Mouse (Mus musculus) spleen, postnatal 10 days (tissue): ENCODE measurements around the gene Sccpdh.
"Not testable (repeated sequence)": the region's sequence is repeated elsewhere in the genome, so short reads cannot be mapped to it uniquely, and the experiment has no call there.

ENCODE experiments used
- DNase-seq, 2 experiments: peaks; one replicate each; pipeline ENCODE4 v3.0.0; 2021 to 2022; ENCODE audit warnings: low spot score in 2 of 2

The Sccpdh gene

GRCm38 (mm10) chr1:179668836-179669537 is 977 bp downstream of the Sccpdh start:
- peak in 1 of 2 experiments; percentile 13 for DNase-seq

DNA sequence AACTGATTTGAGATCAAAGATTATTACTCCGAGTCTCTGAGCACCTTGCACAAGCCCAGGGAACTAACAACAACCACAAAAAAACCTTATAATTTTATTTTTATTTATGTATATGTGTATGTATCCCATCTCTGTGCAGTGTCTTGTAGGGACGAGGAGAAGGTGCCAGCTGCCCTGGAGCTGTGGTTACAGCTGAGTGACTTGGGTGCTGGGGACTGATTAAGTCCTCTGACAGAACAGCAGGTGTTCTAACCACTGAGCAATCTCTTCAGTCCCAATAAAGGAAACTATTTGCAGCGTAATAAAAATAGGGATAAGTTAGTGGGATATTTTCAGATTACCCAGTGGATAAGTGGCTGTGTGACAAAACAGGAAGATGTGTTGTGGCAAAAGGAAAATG is 6.3 kb downstream of the Sccpdh start:
- DNase-seq = no peak

DNA sequence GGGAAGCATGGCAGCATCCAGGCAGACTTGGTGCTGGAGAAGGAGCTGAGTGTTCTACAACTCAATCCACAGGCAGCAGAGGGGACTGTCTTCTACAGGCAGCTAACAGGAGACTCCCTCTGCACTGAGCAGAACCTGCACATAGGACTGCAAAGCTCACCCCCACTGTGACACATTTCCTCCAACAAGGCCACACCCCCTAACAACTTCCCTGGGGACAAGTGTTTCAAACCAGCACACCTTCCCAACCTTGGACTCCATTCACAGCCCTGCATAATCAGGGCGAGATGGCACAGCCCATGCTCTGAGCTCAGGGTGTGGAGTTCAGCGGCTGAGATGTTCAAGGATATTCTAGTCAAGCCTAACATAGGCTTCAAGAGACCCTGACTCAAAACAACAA is 9.0 kb downstream of the Sccpdh start:
- DNase-seq = no peak

DNA sequence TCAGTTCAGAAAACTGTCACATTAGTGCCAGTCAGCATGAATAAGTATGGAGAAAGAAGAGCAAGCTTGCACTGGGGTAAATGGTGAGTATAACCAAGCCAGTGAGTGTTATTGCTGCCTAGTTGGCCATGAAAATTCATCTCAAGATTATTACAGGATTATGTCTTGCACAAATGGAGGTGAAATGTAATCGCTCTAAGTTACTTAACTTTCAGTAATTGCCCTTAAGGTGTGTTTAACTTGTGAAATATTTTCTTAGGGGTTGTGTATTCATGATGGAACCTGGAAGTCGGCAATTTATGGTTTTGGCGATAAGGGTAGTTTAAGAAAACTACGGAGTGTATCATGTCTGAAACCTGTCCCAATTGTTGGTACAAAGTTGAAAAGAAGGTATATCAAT is 11.3 kb downstream of the Sccpdh start:
- DNase-seq = no peak

DNA sequence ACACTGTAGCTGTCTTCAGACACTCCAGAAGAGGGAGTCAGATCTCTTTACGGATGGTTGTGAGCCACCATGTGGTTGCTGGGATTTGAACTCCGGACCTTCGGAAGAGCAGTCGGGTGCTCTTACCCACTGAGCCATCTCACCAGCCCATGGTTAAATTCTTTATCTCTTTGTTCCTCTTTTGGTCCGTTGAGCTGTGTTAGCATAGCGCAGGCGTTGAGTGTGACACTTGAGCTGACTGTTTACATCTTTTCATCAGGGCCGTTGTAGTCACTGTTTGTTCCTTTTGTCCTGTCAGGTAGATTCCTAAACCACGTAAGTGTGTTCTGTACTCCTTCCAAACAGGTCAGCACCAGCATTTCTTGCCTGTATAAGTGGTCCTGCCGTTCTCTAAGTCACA is 14.7 kb downstream of the Sccpdh start:
- not testable (repeated sequence) for DNase-seq

- DNase-seq = no peak
Observed at GRCm38 (mm10) chr1:179686348-179686747, 18.3 kb downstream of the Sccpdh start.

GRCm38 (mm10) chr1:179686781-179687180 is 18.8 kb downstream of the Sccpdh start:
- DNase-seq = peak in 1 of 2 experiments; percentile 2

GRCm38 (mm10) chr1:179687305-179687704 is 19.3 kb downstream of the Sccpdh start:
- peak in 1 of 2 experiments; percentile 6 for DNase-seq

GRCm38 (mm10) chr1:179687966-179688365 is 20.0 kb downstream of the Sccpdh start:
- DNase-seq = peak in 1 of 2 experiments; percentile 2

DNA sequence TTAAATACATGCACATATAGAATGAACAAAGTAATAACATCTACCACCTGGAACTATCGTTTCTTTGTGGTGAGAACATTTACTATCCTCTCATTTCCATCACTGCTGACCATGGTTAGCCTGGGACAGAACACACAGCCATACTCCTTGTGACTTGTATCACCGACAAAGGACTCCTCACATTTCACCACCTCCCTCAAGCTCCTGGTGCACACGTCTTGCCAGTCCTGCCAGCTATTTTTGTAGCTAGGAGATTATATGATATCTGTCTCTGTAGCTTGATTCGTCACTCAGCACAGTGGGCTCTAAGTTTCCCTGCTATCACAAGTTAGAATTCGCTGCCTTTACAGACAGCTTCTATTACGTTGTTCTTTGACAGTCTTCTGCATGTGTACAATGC is 20.4 kb downstream of the Sccpdh start:
- peak in 1 of 2 experiments; percentile 3 for DNase-seq

DNA sequence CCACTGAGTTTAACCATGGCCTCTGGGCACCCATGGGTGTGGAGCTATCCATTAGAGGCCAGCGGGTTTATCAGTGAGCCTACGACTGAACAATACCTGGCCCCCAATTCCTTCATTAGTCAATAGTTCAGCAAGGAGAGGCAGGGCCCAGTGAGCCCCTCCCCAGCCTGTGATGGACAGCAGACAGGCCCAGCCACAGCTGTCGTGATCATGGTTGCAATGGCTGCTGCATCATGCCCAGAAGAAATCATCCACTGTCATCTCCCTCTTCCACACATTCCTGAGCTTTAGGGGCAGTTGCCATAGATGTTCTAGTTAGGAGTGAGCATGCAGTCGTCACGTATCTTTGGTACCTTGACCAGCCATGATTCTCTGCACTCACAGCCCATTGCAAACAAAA is 20.9 kb downstream of the Sccpdh start:
- peak in 1 of 2 experiments; percentile 2 for DNase-seq

DNA sequence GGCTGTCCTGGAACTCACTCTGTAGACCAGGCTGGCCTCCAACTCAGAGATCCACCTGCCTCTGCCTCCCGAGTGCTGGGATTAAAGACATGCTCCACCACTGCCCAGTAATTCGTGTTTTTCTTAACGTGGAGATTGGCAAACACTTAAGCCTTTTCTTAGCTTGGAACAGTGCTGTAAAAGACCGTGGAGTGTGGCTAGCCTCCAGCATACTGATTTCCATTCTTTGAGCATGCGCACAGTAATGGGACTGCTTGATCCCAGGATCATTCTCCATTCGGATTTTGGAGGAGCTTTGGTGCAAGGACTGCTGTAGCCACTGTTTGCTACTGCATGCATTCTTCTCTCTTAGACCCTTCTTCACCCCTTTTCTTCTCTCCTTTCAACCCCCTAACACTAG is 21.5 kb downstream of the Sccpdh start:
- DNase-seq = peak in 1 of 2 experiments; percentile 4

DNA sequence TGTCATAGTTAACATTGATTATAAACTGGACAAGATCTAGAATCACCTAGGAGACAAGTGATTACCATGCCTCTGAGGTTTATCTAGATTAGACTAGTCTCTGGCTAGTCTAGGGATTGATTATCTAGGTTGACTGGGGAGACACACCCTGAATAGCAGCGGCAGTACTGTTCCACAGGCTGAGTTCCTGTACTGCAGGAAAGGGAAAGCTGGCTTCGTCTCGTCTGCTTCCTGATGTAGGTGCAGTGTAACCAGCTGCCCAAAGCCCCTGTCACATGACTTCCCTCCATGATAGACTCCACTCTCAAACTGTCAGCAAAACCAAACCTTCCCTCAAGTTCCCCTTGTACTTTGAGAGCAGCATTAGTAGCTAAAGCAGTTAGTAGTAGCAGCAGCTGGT is 36.1 kb downstream of the Sccpdh start:
- DNase-seq = no peak

DNA sequence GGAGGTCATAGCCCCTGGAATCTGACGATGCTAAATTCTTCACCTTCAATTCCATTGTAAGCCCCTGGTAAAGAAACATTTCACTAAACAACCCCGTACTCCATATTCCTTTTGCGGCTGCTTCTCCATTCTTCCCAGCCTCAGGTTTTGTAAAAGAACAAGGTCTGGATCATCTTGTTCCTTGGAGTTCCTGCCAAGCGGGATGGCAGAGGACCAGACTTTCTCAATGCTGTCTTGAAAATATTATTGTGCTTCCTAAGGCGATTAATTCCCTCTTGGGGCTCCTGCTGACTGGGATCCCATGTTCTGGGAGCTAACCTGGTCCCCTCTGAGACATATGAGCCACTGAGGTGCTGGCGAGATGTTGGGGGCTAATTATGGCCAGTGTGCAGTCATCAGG is 37.1 kb downstream of the Sccpdh start:
- DNase-seq = no peak

GRCm38 (mm10) chr1:179709390-179709789 is 41.4 kb downstream of the Sccpdh start:
- DNase-seq = no peak

GRCm38 (mm10) chr1:179710739-179711138 is 42.7 kb downstream of the Sccpdh start:
- DNase-seq = no peak

- no peak for DNase-seq
Observed at GRCm38 (mm10) chr1:179712658-179713057, 44.6 kb downstream of the Sccpdh start.

DNA sequence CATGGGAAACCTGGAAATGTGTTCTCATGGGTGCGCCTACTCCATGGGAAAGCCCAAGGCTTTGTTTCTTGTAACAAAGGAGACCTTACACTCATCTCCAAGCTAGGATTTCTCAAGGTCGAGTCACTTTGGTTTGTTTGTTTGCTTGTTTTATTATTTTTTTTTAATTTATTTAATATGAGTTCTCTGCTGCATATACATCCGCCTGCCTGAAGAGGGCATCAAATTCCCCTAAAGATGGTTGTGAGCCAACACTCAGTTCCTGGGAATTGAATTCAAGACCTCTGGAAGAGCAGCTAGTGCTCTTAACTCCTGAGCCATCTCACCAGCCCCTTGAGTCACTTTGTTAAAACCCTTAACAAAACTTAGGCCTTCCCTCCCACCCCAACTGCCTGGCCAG is 45.4 kb downstream of the Sccpdh start:
- no peak for DNase-seq

DNA sequence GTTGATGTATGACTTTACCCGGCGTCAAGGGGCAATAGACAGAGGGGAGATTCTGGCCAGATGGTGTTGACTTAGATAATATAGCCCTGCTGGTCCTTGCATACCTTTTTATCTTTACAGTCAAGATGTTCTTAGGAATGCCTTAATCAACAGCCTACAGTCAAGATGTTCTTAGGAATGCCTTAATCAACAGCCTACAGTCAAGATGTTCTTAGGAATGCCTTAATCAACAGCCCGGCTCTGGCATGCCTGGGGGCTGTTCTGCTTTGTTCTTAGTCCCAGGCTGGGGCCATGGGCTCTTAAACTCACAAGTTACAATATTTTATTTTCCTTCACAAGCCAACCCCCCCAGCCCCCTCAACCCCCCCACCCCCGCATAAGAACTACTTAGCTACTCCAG is 47.3 kb downstream of the Sccpdh start:
- not testable (repeated sequence) for DNase-seq

DNA sequence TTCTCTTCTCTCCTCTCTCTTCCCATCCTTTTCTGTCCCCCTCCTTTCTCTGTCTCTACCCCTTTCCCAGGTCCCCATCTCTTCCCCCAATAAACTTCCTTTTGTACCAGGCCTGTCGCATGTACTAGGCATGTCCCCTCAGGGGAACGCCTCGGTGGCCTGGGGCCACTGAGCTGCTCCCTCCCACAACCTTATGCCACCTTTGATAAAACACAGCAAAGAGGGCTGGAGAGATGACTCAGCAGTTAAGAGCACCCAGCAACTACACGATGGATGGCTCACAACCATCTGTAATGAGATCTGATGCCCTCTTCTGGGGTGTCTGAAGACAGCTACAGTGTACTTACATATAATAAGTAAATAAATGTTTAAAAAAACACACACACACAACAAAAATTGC is 47.8 kb downstream of the Sccpdh start:
- DNase-seq = peak in 1 of 2 experiments; percentile 50

DNA sequence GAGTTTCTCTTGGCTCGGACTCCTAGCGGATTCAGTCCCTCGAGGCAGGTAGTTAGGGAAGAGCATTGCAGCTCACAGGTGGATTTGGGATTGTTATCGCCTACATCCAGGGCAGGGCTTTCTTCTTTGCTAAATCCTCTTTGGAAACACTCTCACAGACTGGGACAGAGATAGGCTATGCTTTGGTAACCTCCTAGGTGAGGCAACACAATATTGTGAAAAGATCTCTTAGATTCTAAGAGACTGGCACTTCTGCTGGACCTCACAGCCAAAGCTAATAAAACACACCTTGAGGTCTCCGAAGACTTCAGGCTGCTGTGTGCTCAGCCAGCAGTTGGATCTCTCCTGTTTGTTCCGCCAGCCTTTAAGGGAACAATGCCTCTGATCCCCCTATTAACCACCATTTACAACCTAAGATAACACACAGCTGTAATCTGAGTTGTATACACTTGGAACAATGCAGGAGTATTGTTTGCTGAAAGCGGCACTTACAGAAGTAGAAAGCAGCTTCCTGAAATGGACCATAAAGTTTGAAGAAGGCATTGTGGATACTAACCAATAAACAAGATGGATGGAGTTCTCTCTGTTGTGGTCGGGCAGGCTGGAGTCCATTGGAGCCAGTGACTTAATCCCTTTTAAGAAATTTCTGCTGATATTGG is 54.9 kb downstream of the Sccpdh start:
- no peak for DNase-seq

DNA sequence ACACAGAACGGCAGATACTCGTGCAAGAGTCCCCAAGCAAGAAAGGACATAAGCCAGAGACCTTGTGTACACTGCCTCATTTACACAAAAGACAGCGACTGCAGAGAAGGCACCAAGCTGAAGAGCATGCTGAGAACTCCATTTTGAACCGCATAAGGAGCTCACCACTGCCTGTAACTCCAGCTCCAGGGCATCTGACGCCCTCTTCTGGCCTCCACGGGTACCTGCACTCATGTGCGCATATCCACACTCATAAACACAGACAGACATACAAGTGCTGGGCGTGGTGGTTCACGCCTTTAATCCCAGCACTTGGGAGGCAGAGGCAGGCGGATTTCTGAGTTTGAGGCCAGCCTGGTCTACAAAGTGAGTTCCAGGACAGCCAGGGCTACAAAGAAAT is 60.7 kb downstream of the Sccpdh start:
- no peak for DNase-seq

DNA sequence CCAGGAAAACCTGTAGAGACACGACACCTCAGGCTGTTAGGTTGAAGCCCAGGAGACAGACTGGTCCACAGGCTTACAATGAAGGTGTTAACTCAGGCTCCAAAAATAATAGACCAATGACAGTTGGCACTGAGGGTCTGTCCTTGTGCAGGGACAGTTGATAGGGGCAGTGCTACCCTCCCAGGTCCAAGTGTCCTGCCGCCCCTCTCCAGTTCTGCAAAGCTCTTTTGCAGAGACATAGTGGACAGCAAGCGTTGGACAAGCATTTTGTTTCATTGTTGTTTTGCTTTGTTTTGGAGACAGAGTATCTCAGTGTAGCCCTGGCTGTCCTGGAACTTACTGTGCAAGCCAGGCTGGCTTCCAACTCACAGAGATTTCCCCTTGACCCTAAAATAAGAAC is 63.4 kb downstream of the Sccpdh start:
- DNase-seq = no peak
